Mouse (Mus musculus) NIH3T3 (cell line): ENCODE measurements at regions not wholly inside any gene's neighbourhood (a gene's known extent, or its start where the extent isn't known, plus 50 kb on each side); places are given as distances from the start of the nearest gene placed in this dataset.
A peak's percentile ranks its signal among the peaks of the same experiment; 100 is the strongest.
"Not testable (repeated sequence)": the region's sequence is repeated elsewhere in the genome, so short reads cannot be mapped to it uniquely, and the experiment has no call there.

Source experiments
- DNase-seq: peaks from one replicate; pipeline ENCODE4 v3.0.0-alpha.2; 2012; ENCODE audit warnings: low read depth

- no peak for DNase-seq
Measured at GRCm38 (mm10) chrX:159072647-159073046, 137.5 kb upstream of the Rps6ka3 start.

- no peak for DNase-seq
Measured at GRCm38 (mm10) chrX:159073533-159073932, 136.6 kb upstream of the Rps6ka3 start.

DNA sequence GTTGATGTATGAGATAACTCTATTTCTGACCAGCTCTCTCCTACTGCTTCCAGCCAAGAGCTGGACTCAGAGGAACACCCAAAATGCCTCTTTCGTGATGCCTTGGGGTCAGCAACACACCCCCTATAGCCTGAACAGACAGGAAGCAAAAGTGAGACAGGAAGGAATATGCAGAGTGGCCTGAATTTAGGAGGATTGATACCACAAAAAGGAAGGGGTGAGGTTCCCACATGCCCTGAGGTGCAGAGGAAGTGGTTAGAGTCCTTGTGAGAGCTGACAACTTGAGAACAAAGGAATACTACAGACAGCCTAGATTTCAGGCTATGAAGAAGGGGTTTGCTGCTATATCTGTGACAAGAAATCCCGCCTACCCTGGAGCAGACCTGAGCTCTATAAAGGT is 129.6 kb upstream of the Rps6ka3 start:
- DNase-seq = no peak

DNA sequence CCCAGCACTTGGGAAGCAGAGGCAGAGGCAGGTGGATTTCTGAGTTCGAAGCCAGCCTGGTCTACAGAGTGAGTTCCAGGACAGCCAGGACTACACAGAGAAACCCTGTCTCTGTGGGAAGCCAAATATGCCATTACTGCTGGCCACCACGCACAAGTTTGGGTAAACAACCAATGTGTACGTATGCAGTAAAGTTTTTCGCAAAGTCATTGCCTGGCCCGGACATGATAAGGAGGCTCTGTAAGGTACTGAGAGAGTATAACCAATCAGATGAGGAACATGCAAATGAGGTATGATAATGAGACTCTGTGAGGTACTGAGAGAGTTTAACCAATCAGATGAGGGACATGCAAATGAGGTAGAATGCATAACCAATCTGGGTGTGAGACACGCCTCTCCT is 99.5 kb upstream of the Rps6ka3 start:
- not testable (repeated sequence) for DNase-seq

GRCm38 (mm10) chrX:159116210-159116609 is 93.9 kb upstream of the Rps6ka3 start:
- no peak for DNase-seq

DNA sequence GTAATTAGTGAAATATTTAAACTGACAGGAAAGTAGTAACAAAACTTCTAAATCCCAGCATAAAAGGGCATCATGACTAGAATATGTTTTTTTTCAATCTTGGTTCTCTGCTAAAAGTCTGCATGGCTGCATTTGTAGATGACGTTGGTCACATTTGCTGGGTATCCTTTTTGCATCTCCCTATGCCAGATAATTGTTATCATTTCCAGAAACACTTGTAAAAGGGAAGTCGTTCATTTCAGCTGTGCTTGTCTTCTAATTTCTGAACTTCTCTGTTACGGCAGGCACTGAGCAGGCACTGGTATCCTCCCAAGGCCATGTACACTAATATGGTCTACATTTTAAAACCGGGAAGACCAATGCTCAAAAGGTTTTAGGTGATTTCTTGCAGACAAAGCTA is 69.6 kb upstream of the Rps6ka3 start:
- no peak for DNase-seq

GRCm38 (mm10) chrX:159143278-159143677 is 66.8 kb upstream of the Rps6ka3 start:
- DNase-seq = no peak

DNA sequence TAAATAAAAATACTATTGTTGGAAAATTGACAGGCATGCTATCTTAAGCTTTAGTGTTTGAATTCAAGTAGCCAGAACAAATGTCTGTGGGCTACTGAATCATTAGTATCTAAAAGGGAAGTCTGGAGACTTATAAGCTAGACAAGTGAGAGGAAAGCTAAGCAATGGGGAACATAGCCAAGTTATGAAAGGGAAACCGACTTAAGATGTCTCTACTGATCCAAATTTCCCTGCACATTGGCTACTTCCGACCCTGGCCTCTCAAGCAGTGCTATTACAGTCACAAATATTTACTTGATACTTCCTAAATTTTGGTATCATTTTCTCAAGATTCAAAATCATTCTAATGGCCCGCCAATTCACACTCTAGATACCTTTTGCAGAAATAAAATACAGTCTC is 65.4 kb upstream of the Rps6ka3 start:
- DNase-seq = no peak

DNA sequence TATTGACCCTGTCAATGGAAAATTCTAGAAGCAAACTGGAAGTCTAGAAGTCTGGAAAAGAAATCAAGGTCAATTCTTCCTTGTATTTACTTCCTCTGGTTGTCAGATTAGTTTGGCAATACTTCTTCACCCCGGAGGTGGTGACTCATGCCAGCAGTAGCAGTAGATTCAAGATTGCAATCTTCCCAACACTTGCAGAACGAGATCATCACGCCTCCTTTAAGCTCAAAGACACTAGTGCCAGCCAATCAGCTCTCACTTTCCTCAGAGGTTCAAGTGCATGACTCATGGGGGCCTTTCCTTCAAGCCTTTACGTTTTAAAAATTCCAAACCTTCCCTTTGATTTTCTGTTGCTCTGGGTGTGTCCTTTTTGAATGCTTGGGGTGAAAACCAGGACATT is 64.9 kb upstream of the Rps6ka3 start:
- peak; percentile 11 for DNase-seq

DNA sequence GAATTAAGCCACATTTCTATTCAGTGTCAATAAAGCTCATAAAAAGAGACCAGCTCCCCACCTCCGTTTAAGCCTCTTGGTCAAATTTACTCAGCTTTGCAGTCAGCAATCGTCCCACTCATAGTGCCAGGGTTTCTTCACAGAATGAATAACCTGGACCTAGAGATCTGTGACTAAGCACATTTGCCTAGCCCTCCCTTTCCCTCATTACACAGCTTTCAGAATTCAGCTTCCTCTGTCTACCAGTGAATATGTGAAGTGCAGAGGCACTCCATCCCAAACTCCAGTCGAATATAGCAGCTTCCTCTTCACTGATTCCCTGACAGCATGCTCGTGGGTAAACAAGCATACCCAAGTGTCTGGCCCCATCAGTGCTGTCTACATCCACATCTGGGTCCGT is 54.3 kb upstream of the Rps6ka3 start:
- no peak for DNase-seq

DNA sequence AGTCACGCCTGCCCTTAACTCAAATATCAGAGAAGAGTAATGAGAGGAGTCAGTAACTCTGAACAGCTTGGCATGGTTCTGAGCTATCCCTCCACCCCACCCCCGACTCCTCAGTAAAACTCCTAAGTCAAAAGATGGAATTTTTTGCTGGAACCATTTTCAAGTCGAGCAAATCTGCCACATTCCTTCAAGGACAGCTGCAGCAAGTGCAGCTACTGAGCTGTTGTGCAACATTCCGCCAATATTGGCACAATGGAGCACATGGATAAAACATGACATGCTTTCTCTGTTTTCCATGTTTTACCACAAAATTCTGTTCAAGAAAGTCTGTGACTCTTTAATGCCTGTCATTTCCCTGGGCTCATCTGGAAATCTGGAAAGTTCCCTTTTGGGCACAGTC is 53.1 kb upstream of the Rps6ka3 start:
- no peak for DNase-seq

DNA sequence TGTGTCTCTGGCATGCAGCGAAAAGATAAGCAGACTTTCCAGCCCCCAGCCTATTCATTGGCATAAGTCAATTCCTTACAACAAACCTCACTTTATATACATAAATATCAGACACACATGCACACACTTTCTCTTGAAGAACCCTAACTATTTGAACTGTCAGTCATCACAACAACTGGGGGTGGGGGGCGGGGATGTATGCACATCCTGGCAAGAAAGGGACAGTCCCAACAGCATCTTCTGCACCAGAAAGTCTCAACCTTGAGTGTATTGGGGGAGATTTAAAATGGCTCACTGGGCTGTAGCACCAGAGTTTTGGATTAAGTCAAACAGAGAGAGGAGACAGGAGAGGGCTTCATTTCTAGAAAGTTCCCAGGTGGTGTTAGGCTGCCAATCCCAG is 50.4 kb upstream of the Rps6ka3 start:
- DNase-seq = no peak
